Mouse (Mus musculus) gonadal fat pad, adult 2 months (tissue): ENCODE data around the gene Irs2. TPM values are rescaled to one million over a fixed set of nuclear protein-coding genes. Genes with fewer than 3 reads are reported as not detected.

ENCODE experiments used
- DNase-seq: peaks from one replicate; pipeline ENCODE4 v3.0.0-alpha.2; 2012; ENCODE audit warnings: low read depth
- polyA plus RNA-seq: library from polyadenylated mRNA; depleted of rRNA; stranded (reverse); fragments of >200 nt; gene quantifications from 2 replicates; pipeline ENCODE4 v1.2.3, GENCODE M21; 2012; rRNA removed

Gene Irs2
- 12.9 and 20.0 TPM in 2 replicates for polyA plus RNA-seq

- no peak for DNase-seq
These were observed at the start of gene Irs2 for GRCm38 (mm10) chr8:11008379-11008775. Irs2 (minus strand) TSS chr8:11008458.

DNA sequence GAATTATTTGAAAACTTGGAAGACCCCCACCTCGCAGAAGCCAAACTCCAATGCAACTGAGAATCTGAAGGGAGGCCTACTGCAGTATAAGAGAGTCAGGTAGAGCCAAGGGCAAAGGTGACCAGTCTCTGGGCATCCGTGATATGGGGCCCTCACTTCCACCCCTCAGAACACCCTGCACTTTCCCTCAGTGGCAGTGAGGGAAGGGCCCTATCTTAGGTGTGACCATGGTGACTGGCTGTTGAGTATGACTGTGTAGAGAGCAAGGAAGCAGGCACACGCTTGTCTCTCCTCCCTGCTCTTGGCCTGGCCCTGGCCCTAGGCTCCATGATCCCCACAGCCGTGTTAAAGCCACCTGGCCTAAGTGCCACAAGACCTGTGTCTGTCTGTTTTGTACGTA is 48.4 kb upstream of the Irs2 start:
- DNase-seq, result no peak

- no peak for DNase-seq
These were observed 47.9 kb upstream of the Irs2 start for GRCm38 (mm10) chr8:11056175-11056563.

DNA sequence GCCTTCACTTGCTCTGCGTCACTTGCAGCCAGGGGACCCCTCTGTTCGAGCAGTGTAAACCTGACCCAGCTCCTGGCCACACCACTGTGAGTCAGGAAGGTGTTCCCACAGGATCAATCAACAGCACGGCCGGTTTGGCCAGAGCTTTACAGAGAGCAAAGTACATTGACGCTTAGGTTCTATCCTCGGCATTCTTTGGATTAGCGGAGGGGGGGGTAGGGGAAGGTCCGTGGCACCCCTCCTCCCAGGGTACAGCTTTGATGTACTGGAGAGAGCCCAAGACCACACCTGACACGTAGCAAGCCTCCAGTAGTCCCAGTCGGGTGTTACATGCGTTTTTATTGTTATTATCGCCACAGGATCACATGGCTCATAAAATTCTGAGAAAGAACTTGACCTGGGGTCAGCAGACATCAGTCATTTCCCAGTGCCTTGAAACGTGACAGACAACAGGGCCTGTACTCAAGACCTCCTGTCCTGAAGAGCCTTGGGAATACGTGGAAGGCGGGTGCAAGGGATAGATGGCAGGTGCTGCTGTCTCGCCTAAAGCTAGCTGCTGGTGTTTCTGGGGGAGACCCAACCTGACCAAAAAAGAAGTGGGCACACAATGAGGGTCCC is 47.4 kb upstream of the Irs2 start:
- no peak for DNase-seq

DNA sequence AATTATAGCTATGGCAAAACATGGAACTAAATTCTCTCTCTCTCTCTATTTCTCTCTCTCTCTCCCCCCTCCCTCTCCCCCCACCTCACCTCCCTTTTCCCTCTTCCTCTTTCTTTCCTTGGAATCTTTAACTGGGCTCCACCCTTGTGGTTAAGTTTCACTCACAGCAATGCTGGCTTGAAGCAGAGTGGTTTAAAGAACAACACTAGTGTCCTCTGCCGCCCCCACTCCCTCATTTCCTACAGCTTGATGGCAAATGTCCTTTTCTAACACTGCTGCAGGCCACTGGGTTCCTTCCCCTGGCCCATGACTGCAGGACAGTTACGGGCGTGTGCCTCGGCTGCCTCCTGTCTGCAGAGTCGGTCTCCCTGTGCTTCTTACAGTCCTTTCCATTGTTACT is 41.6 kb upstream of the Irs2 start:
- no peak for DNase-seq

DNA sequence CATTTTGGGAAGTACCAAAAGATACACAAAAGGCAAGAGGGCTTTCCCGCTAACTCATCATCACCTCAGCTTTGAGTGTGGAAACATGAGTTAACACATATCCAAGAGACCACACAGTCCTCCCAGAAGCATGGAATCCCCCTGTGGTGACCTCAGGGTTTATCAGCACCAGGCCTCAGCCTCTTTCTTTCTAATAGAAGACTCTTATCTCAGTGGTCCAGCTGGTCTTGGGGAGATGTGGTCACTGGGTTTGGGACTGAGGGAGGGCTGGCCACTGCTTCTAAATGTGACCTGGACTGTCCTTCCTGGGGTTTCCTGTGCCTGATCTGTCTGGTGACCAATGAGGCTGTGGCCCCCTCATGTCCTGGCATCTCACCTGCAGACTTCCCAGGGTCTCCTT is 39.6 kb upstream of the Irs2 start:
- no peak for DNase-seq

GRCm38 (mm10) chr8:11044660-11045059 is 36.4 kb upstream of the Irs2 start:
- DNase-seq, result no peak

GRCm38 (mm10) chr8:11043591-11043990 is 35.3 kb upstream of the Irs2 start:
- DNase-seq, result no peak

DNA sequence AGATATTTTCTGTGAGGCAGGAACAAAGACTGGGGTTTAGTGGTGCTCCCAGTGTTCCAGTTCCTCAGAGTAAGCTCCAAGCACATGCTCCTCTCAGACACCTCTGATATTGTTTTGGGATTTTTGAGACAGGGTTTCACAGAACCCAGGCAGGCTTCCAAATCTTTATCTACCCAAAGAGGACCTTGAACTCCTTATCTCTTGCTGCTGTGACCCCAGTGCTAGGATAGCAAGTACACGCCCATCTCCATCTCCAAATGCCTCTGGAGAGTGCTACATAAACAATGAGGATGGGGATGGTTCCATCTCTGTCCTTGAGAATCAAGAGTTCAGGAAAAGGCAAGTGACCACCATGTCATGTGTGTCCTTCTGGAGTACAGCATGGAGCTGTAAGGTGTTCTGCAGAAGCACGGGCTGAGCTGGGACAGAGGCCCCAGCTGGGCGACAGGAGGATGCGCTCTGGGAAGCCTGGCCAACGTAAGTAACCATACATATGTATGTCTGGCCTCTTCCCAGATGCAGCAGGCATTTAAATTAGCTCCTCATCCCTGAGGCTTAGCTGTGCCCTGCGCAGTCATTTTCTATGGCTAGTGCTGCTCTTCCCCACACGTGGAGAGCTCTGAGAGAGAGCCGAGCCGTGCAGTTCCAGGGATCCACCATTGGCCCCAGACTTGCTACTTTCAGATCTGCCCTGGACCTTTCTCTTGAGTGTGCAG is 34.8 kb upstream of the Irs2 start:
- no peak for DNase-seq

GRCm38 (mm10) chr8:11040088-11040487 is 31.8 kb upstream of the Irs2 start:
- DNase-seq, result no peak

DNA sequence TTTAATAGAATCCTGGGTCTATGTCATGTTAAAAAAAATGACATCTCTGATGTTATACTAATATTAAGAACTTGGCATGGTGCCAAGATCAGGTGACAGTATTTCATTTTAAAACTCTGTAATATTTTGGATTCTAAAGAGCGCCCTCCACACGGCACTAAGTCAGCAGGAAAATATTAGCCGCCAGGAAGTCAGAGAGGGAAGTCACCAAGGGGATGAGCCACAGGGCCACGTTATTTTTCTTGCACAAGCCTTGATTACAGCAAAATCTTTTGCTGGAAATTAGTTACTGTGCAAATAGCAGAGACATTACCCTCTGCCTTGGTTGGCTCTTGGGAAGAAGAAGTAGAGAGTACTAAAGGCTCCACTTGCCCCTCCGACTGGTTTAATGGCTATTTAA is 30.5 kb upstream of the Irs2 start:
- no peak for DNase-seq

DNA sequence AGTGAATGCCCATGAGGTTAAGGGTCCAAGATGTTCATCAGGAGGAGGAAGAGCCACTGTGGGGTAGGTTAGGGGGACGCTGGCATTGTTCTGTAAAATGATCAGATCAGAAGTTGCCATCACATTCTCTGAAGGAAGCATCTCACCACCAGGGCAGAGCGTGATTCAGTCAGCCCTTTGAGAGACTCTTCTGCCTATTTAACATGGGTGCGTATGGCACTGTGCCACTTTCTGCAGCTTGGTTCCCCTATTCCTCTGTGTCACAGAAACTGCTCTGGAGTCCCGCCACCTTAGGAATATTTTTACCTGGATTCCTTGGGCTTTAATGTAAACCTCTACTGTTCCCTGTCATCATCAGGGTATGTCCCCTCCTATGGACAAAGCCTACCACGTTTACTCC is 30.1 kb upstream of the Irs2 start:
- DNase-seq, result no peak

GRCm38 (mm10) chr8:11036790-11037189 is 28.5 kb upstream of the Irs2 start:
- DNase-seq, result no peak

DNA sequence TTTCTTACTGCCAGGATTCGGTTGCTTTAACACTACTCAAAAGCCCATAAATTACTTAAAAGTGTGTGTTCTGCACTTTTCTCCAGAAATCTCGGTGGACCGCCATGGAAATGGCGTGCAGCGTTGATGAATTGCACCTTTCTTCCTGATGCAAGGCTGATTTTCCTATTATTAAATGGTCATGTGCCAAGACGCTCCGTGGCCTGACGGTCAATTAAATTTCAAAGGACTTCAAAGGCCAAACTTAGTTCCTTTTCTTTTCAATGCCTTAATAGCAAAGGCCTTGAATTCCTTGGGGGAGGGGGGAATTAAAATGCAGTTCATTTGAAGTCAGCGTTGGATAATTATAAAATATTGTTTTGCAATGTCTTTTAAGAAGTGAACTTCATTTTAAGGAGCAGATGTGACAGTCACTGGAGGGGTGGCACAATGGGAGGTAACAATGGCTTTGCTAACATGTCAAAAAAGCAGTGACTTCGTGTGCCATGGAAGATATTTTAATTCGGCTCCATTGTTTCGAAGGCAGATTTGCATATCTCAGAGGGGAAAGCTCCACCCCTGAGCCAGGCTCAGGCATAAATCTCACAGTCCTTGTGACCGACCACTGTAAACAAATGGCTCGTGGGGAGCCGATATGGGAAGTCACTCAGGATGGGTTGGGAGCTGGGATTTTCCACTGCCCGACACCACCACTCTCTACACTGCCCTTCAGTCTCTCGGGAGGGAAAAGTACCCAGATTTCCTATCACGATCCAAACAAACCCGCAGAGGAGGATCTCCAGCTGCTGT is 27.6 kb upstream of the Irs2 start:
- no peak for DNase-seq

- no peak for DNase-seq
These were observed 16.6 kb upstream of the Irs2 start for GRCm38 (mm10) chr8:11024871-11025270.

- DNase-seq, result no peak
These were observed 12.8 kb upstream of the Irs2 start for GRCm38 (mm10) chr8:11020949-11021572.

- DNase-seq, result no peak
These were observed 7.4 kb upstream of the Irs2 start for GRCm38 (mm10) chr8:11015622-11016021.

DNA sequence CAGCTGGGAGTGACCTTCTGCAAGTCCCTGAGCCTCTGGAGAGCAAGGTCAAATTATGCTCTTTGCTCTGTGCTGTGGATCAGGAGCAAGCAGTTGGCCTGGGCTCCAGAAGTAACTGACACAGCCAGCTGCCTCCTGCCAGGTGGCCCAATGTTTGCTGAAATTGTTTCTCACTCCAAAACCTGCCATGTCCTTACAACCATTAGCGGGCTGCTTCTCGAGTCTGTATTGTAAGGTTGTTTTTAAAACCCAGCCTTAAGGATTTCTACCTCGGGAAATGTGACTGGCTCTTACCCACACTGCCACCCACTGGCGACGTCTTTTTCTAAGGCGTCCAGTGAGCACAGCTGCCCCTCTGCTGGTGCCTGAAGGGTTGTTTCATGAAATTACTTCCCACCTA is 5.0 kb upstream of the Irs2 start:
- no peak for DNase-seq

DNA sequence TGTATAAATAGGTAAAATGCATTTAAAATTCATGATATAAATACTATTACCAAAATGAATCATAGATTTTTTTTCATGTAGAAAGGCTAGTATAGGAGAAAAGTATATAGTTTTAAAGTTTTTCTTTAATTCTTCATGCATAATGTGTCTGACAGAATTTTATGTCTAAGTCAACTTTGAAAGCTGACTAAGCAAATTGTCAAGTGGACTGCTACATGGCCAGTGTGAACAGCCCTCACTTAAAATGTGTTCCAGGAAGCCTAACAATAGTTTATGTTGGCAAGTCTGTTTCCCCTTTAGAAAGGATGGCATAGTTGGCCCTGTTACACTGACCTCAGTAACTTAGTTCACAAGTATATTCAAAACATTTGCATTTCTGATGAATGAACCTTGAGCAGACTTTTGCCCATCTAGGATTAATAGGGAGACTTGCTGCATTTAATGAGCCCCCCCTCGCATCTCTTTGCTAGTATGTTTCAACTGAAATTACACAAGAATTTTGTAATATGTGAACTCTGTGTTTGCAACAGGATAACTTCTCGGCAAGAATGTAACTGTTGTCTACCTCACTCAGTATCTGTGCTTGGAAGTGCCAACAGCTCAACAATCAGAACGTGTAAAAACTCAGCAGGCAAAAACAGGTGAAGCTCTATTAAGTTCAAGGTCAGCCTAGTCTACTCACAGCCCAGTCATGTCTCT is 3.7 kb upstream of the Irs2 start:
- no peak for DNase-seq

DNA sequence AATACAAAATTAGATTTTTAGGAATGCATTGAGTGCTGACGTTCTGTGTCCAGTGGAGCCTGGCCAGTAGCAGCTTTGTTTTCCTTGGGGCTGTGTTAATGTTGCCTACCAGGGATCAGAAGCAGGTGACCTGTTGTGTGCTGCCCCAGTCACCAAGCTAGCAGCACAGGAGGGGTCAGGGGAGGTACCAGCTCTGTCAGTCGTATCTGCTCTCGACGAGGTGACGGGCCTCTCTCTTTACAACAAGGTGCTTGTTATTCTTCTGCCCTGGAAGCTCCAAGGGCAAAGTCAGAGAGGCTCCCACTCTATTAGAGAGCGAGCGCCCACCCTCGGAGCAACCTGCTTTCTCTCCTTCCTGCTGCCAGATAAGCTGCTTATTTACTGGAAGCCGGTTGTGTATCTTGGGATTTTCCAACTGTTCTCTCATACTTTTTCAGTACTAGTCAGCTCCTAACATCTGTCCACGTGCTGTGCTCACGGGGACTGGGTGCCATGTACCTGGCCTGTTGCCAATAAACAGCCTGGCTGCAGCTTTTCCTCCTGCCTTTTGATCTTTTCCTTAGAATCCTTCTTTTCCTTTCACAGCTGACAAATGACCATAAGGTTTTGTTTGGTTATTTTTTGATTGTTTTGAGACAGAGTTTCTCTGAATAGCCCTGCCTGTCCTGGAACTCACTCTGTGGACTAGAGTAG is 2.8 kb upstream of the Irs2 start:
- no peak for DNase-seq

DNA sequence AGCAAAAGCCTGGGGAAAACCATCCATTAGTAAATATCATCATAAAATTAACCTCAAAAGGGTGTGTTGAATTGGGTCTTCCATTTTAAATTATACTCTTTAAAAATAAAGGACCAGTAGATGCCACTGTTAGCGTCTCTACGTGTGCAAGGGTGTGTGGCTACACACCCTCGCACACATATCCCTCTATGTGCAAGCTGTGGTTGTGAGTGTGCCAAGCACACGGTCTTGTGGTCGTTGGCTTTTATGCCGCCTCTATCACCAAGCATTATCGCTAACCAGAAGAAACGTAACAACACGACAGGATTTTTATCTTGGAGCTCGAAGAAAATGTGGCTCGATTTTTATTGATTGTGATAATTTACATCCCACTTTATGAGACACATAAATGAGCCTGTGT is 2.1 kb upstream of the Irs2 start:
- DNase-seq, result no peak
